Mouse (Mus musculus) embryonic facial prominence, embryonic 11.5 days (tissue): ENCODE measurements around the gene Fam149b. TPM values are rescaled to one million over a fixed set of nuclear protein-coding genes. Genes with fewer than 3 reads are reported as not detected.
"Not testable (repeated sequence)": the region's sequence is repeated elsewhere in the genome, so short reads cannot be mapped to it uniquely, and the experiment has no call there.

ENCODE experiments used
- ATAC-seq: fragments of 200-750 bp; cut with Nextera tagmentation; replicated peaks from 2 replicates; pipeline ENCODE4 v1.8.0; 2017; ENCODE audit warnings: low read depth; ENCODE audit not compliant: insufficient number of reproducible peaks, low FRiP score, low TSS enrichment
- DNase-seq: peaks from one replicate; pipeline ENCODE4 v3.0.0-alpha.2; 2015; ENCODE audit warnings: low spot score
- H3K27ac ChIP-seq: fragments of 300-500 bp; sonication (generic); replicated peaks from 2 replicates; pipeline ENCODE4 v1.5.1; 2014; ENCODE audit warnings: mild to moderate bottlenecking, low read depth, low read length, control low read depth
- H3K27me3 ChIP-seq: fragments of 300-500 bp; sonication (generic); 2 replicates; pipeline ENCODE4 v1.6.1; 2014; ENCODE audit warnings: mild to moderate bottlenecking, low read length, moderate library complexity, mixed read lengths; ENCODE audit not compliant: control insufficient read depth, insufficient read depth
- H3K36me3 ChIP-seq: fragments of 300-500 bp; sonication (generic); replicated peaks from 2 replicates; pipeline ENCODE4 v1.6.1; 2014; ENCODE audit warnings: low read depth, mild to moderate bottlenecking, low read length, moderate library complexity, mixed read lengths; ENCODE audit not compliant: control insufficient read depth, insufficient read depth
- H3K4me1 ChIP-seq: fragments of 300-500 bp; sonication (generic); 2 replicates; pipeline ENCODE4 v1.6.1; 2014; ENCODE audit warnings: low read length, mixed read lengths; ENCODE audit not compliant: control insufficient read depth, insufficient read depth
- H3K4me2 ChIP-seq: fragments of 300-500 bp; sonication (generic); 2 replicates; pipeline ENCODE4 v1.6.1; 2014; ENCODE audit warnings: low read depth, mild to moderate bottlenecking, control low read depth, low read length, moderate library complexity
- H3K4me3 ChIP-seq: fragments of 300-500 bp; sonication (generic); 2 replicates; pipeline ENCODE4 v1.5.1; 2014; ENCODE audit warnings: low read depth, low read length, control low read depth
- H3K9ac ChIP-seq: fragments of 300-500 bp; sonication (generic); replicated peaks from 2 replicates; pipeline ENCODE4 v1.6.1; 2014; ENCODE audit warnings: mild to moderate bottlenecking, control low read depth, low read length
- H3K9me3 ChIP-seq: fragments of 300-500 bp; sonication (generic); replicated peaks from 2 replicates; pipeline ENCODE4 v1.6.1; 2016; ENCODE audit warnings: mild to moderate bottlenecking, low read length, inconsistent platforms, mixed read lengths; ENCODE audit not compliant: control insufficient read depth
- WGBS: fragments of 180-500 bp; shearing (Covaris S2); extraction: QIAGEN DNeasy Blood & Tissue Kit; methylation state at CpG from one replicate; pipeline ENCODE4 v1.1.7; 2014; 5-methylcytosine and 5-hydroxymethylcytosine counted together
- polyA plus RNA-seq: library from polyadenylated mRNA; unstranded; fragments of >200 nt; fragmentation: Nextera tagmentation; extraction: Ambion mirVana; gene quantifications from 2 replicates; pipeline ENCODE4 v1.2.1, GENCODE M21; 2014

The Fam149b gene
- polyA plus RNA-seq, result 49.0 and 52.9 TPM in 2 replicates

GRCm38 (mm10) chr14:20347991-20348541 lies at the start of gene Fam149b, which contains the start of gene Ecd:
Gene Fam149b (plus strand): TSS chr14:20348162.
Gene Ecd (minus strand): TSS chr14:20348121.
- Histone ChIP-seq H3K27me3 (no peaks in the 10 kb centered on the region), H3K4me2 (peak within 1 kb of the TSS; percentile 50), H3K27ac (peak within 1 kb of the TSS; percentile 84), H3K36me3 (no peaks in the 10 kb centered on the region; the same call in 1 of the 2 replicates), H3K9me3 (no peaks in the 10 kb centered on the region), H3K4me3 (peak within 1 kb of the TSS; percentile 71), H3K9ac (peak within 1 kb of the TSS; percentile 93), H3K4me1 (no peaks in the 10 kb centered on the region)
- 0% methylated on average over 42 of the region's 42 CpGs for WGBS
- DNase-seq (peak; percentile 99), ATAC-seq (peak; percentile 98)

DNA sequence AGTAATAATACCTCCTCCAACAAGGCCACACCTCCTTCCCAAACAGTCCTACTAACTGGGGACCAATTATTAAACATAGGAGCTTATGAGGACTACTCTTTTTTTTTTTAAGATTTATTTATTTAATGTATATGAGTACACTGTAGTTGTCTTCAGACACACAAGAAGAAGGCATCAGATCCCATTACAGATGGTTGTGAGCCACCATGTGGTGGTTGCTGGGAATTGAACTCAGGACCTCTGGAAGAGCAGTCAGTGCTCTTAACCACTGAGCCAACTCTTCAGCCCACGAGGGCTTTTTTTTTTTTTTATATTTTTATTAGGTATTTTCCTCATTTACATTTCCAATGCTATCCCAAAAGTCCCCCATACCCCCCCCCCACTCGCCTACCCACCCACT lies 42.9 kb upstream of the Fam149b start:
- H3K4me2 ChIP-seq, H3K36me3 ChIP-seq, H3K4me3 ChIP-seq, H3K9me3 ChIP-seq, H3K27ac ChIP-seq, H3K27me3 ChIP-seq, H3K4me1 ChIP-seq, ATAC-seq, H3K9ac ChIP-seq, DNase-seq: not testable (repeated sequence)
- WGBS, result 57% methylated on average over 2 of the region's 2 CpGs

GRCm38 (mm10) chr14:20315137-20315536 lies 32.8 kb upstream of the Fam149b start:
- no peak for DNase-seq
- no peak overlapping the region for H3K27ac ChIP-seq
- H3K36me3 ChIP-seq, result no peaks in the 10 kb centered on the region
- no peaks in the 10 kb centered on the region for H3K9me3 ChIP-seq
- ATAC-seq, result no peak
- H3K27me3 ChIP-seq, result no peaks in the 10 kb centered on the region
- H3K4me2 ChIP-seq, result no peak overlapping the region
- H3K9ac ChIP-seq, result no peak overlapping the region
- H3K4me3 ChIP-seq, result no peak overlapping the region
- no peaks in the 10 kb centered on the region for H3K4me1 ChIP-seq
- 70% methylated on average over 1 of the region's 1 CpGs for WGBS

GRCm38 (mm10) chr14:20319420-20319819 lies 28.5 kb upstream of the Fam149b start:
- WGBS, result 84% methylated on average over 3 of the region's 3 CpGs
- H3K4me2 ChIP-seq, result no peak overlapping the region
- no peaks in the 10 kb centered on the region for H3K36me3 ChIP-seq
- no peak overlapping the region for H3K4me3 ChIP-seq
- no peaks in the 10 kb centered on the region for H3K27me3 ChIP-seq
- no peak overlapping the region for H3K27ac ChIP-seq
- H3K4me1 ChIP-seq, result no peaks in the 10 kb centered on the region
- peak; percentile 59 for DNase-seq
- no peaks in the 10 kb centered on the region for H3K9me3 ChIP-seq
- ATAC-seq, result no peak
- no peak overlapping the region for H3K9ac ChIP-seq

GRCm38 (mm10) chr14:20324196-20324595 lies 23.8 kb upstream of the Fam149b start:
- Histone ChIP-seq H3K27ac (no peak overlapping the region), H3K4me2 (no peak overlapping the region), H3K27me3 (no peaks in the 10 kb centered on the region), H3K4me3 (no peak overlapping the region), H3K36me3 (peaks cover 2% of the 10 kb centered on the region; the same call in 1 of the 2 replicates), H3K9me3 (no peaks in the 10 kb centered on the region), H3K4me1 (no peaks in the 10 kb centered on the region), H3K9ac (no peak overlapping the region)
- DNase-seq (no peak), ATAC-seq (no peak)
- 94% methylated on average over 9 of the region's 9 CpGs for WGBS

GRCm38 (mm10) chr14:20328474-20328873 lies 19.5 kb upstream of the Fam149b start:
- 72% methylated on average over 9 of the region's 9 CpGs for WGBS
- Histone ChIP-seq H3K4me3 (no peak overlapping the region), H3K27ac (no peak overlapping the region), H3K27me3 (no peaks in the 10 kb centered on the region), H3K9me3 (no peaks in the 10 kb centered on the region), H3K36me3 (peaks cover 2% of the 10 kb centered on the region; the same call in 1 of the 2 replicates), H3K9ac (no peak overlapping the region), H3K4me1 (no peaks in the 10 kb centered on the region), H3K4me2 (no peak overlapping the region)
- no peak for ATAC-seq
- peak; percentile 64 for DNase-seq

DNA sequence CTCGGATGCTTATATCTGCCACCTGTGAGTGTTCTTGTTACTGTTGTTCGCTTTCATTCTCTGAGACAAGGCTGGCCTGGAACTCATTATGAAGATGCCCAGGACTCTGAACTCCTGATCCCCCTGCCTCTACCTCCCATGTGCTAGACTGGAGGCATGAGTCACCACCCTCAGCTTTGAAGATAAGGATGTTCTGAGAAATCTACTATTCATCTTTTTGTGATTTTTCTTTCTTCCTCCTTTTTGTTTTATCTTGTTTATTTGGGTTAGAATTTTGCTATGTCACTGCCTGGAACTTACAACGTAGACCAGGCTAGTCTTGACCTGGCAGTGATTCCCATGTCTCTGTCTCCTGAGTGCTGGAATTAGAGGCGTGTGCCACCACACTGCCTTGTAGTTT lies 16.6 kb upstream of the Fam149b start:
- DNase-seq, result no peak
- Histone ChIP-seq H3K27ac (no peak overlapping the region), H3K36me3 (peaks cover 2% of the 10 kb centered on the region; the same call in 1 of the 2 replicates), H3K9ac (no peak overlapping the region), H3K9me3 (no peaks in the 10 kb centered on the region), H3K4me2 (no peak overlapping the region), H3K4me3 (no peak overlapping the region), H3K27me3 (no peaks in the 10 kb centered on the region), H3K4me1 (no peaks in the 10 kb centered on the region)
- no peak for ATAC-seq
- 93% methylated on average over 4 of the region's 4 CpGs for WGBS

- Histone ChIP-seq H3K4me2 (no peak overlapping the region), H3K27ac (no peak overlapping the region), H3K9ac (no peak overlapping the region), H3K27me3 (no peaks in the 10 kb centered on the region), H3K4me1 (no peaks in the 10 kb centered on the region), H3K4me3 (no peak overlapping the region), H3K9me3 (no peaks in the 10 kb centered on the region), H3K36me3 (peaks cover 7% of the 10 kb centered on the region; the same call in 1 of the 2 replicates)
- ATAC-seq (no peak), DNase-seq (no peak)
- 95% methylated on average over 5 of the region's 5 CpGs for WGBS
Measured at GRCm38 (mm10) chr14:20339415-20339814, 8.5 kb upstream of the Fam149b start.
